Mouse (Mus musculus) CH12.LX (cell line): Measurements from ENCODE around the gene Krt10. TPM values are rescaled to one million over a fixed set of nuclear protein-coding genes. Genes with fewer than 3 reads are reported as not detected.

Experiments used
- DNase-seq: peaks from one replicate; pipeline ENCODE4 v3.0.0-alpha.2; 2013; ENCODE audit errors: extremely low read depth
- H3K27ac ChIP-seq: 2 replicates; pipeline ENCODE4 v1.5.1; 2012; ENCODE audit warnings: low read depth, mild to moderate bottlenecking, control low read depth, moderate library complexity; ENCODE audit not compliant: insufficient read depth
- H3K27me3 ChIP-seq: replicated peaks from 2 replicates; pipeline ENCODE3; 2012; ENCODE audit warnings: inconsistent platforms
- H3K36me3 ChIP-seq, 2 experiments: replicated peaks in 1 of 2; 2 replicates each; pipeline versions ENCODE3 to v1.6.1; 2012; ENCODE audit warnings: inconsistent platforms in 1 of 2, low read length in 1 of 2, mild to moderate bottlenecking in 1 of 2, mixed read lengths in 1 of 2, moderate library complexity in 1 of 2; ENCODE audit not compliant: control insufficient read depth in 1 of 2, insufficient read depth in 1 of 2
- H3K4me1 ChIP-seq, 2 experiments: 2 replicates each; pipeline ENCODE4 v1.6.1; 2012; ENCODE audit warnings: inconsistent platforms in 1 of 2, moderate library complexity in 1 of 2; ENCODE audit not compliant: insufficient read depth in 2 of 2, control insufficient read depth in 1 of 2
- H3K4me2 ChIP-seq: 2 replicates; pipeline ENCODE4 v1.6.1; 2012; ENCODE audit warnings: low read depth, mild to moderate bottlenecking, control low read depth; ENCODE audit not compliant: poor library complexity, insufficient read depth, severe bottlenecking
- H3K4me3 ChIP-seq, 3 experiments: fragments of 150-350 bp in 1 of 3; sonication (generic) in 1 of 3; replicated peaks in 1 of 3; 2 replicates each; pipeline versions ENCODE3 to v1.5.1; 2011 to 2012; ENCODE audit warnings: low read depth in 2 of 3, low read length in 2 of 3, mild to moderate bottlenecking in 2 of 3, moderate library complexity in 2 of 3, control low read depth in 1 of 3, improper control_type of control experiment in 1 of 3, inconsistent platforms in 1 of 3, mixed read lengths in 1 of 3; ENCODE audit not compliant: poor library complexity in 1 of 3
- H3K79me2 ChIP-seq: replicated peaks from 2 replicates; pipeline ENCODE4 v1.6.1; 2012; ENCODE audit warnings: mild to moderate bottlenecking, moderate library complexity; ENCODE audit not compliant: control insufficient read depth, poor library complexity, insufficient read depth, severe bottlenecking; ENCODE audit errors: extremely low read depth
- H3K9ac ChIP-seq: 2 replicates; pipeline ENCODE4 v1.6.1; 2012; ENCODE audit warnings: low read depth, mild to moderate bottlenecking, control low read depth, moderate library complexity; ENCODE audit not compliant: insufficient read depth
- H3K9me3 ChIP-seq: replicated peaks from 2 replicates; pipeline ENCODE3; 2012; ENCODE audit warnings: low read length, inconsistent platforms, mixed read lengths
- BHLHE40 ChIP-seq: IDR thresholded peaks from 2 replicates; pipeline ENCODE4 v1.6.1; 2011; ENCODE audit warnings: mild to moderate bottlenecking, low read depth, low read length, improper control_type of control experiment
- CHD1 ChIP-seq: IDR thresholded peaks from 2 replicates; pipeline ENCODE4 v1.6.1; 2012; ENCODE audit warnings: low read depth, low read length, improper control_type of control experiment, inconsistent platforms
- ELF1 ChIP-seq: IDR thresholded peaks from 2 replicates; pipeline ENCODE4 v1.6.1; 2014; ENCODE audit warnings: low read depth, mild to moderate bottlenecking, inconsistent platforms, low read length, improper control_type of control experiment
- EP300 ChIP-seq: IDR thresholded peaks from 2 replicates; pipeline ENCODE4 v1.6.1; 2011; ENCODE audit warnings: low read length, improper control_type of control experiment
- ETS1 ChIP-seq: conservative IDR thresholded peaks from 2 replicates; pipeline ENCODE4 v1.6.1; 2012; ENCODE audit warnings: low read depth, mild to moderate bottlenecking, inconsistent platforms, low read length, improper control_type of control experiment, moderate library complexity
- GABPA ChIP-seq: IDR thresholded peaks from 2 replicates; pipeline ENCODE4 v1.6.1; 2012; ENCODE audit warnings: low read depth, low read length, improper control_type of control experiment, inconsistent platforms; ENCODE audit not compliant: insufficient replicate concordance
- HCFC1 ChIP-seq: IDR thresholded peaks from 2 replicates; pipeline ENCODE4 v1.6.1; 2012; ENCODE audit warnings: low read depth, mild to moderate bottlenecking, inconsistent platforms, low read length, improper control_type of control experiment
- IRF4 ChIP-seq: IDR thresholded peaks from 2 replicates; pipeline ENCODE4 v1.6.1; 2014; ENCODE audit warnings: low read depth, mild to moderate bottlenecking, inconsistent platforms, low read length, improper control_type of control experiment
- KAT2A ChIP-seq: IDR thresholded peaks from 2 replicates; pipeline ENCODE4 v1.6.1; 2012; ENCODE audit warnings: low read length, improper control_type of control experiment, inconsistent platforms; ENCODE audit not compliant: insufficient replicate concordance
- MAFK ChIP-seq: IDR thresholded peaks from 2 replicates; pipeline ENCODE4 v1.6.1; 2011; ENCODE audit warnings: low read length, improper control_type of control experiment; ENCODE audit not compliant: insufficient replicate concordance
- MAX ChIP-seq: IDR thresholded peaks from 2 replicates; pipeline ENCODE4 v1.6.1; 2011; ENCODE audit warnings: low read length, improper control_type of control experiment
- MAZ ChIP-seq: IDR thresholded peaks from 2 replicates; pipeline ENCODE4 v1.6.1; 2012; ENCODE audit warnings: low read depth, mild to moderate bottlenecking, inconsistent platforms, low read length, improper control_type of control experiment, moderate library complexity
- MXI1 ChIP-seq: IDR thresholded peaks from 2 replicates; pipeline ENCODE4 v1.6.1; 2011; ENCODE audit warnings: mild to moderate bottlenecking, low read depth, low read length, improper control_type of control experiment
- MYC ChIP-seq: IDR thresholded peaks from 2 replicates; pipeline ENCODE4 v1.6.1; 2011; ENCODE audit warnings: low read depth, mild to moderate bottlenecking, improper control_type of control experiment, low read length
- NELFE ChIP-seq: IDR thresholded peaks from 2 replicates; pipeline ENCODE4 v1.6.1; 2011; ENCODE audit warnings: low read depth, low read length, improper control_type of control experiment
- PAX5 ChIP-seq: IDR thresholded peaks from 2 replicates; pipeline ENCODE4 v1.6.1; 2012; ENCODE audit warnings: low read length, inconsistent platforms, mixed read lengths
- POLR2AphosphoS2 ChIP-seq: IDR thresholded peaks from 2 replicates; pipeline ENCODE4 v1.6.1; 2011; ENCODE audit warnings: low read depth, low read length, improper control_type of control experiment
- RCOR1 ChIP-seq: conservative IDR thresholded peaks from 2 replicates; pipeline ENCODE4 v1.6.1; 2012; ENCODE audit warnings: low read depth, mild to moderate bottlenecking, inconsistent platforms, low read length, improper control_type of control experiment
- SIN3A ChIP-seq: IDR thresholded peaks from 2 replicates; pipeline ENCODE4 v1.6.1; 2012; ENCODE audit warnings: low read length, improper control_type of control experiment, inconsistent platforms
- TBP ChIP-seq: conservative IDR thresholded peaks from 2 replicates; pipeline ENCODE4 v1.6.1; 2011; ENCODE audit warnings: low read depth, low read length, improper control_type of control experiment
- TCF12 ChIP-seq: IDR thresholded peaks from 2 replicates; pipeline ENCODE4 v1.6.1; 2014; ENCODE audit warnings: low read depth, mild to moderate bottlenecking, inconsistent platforms, low read length, improper control_type of control experiment
- UBTF ChIP-seq: IDR thresholded peaks from 2 replicates; pipeline ENCODE4 v1.6.1; 2012; ENCODE audit warnings: low read depth, mild to moderate bottlenecking, inconsistent platforms, low read length, improper control_type of control experiment, moderate library complexity
- USF2 ChIP-seq: conservative IDR thresholded peaks from 2 replicates; pipeline ENCODE4 v1.6.1; 2011; ENCODE audit warnings: low read depth, low read length, improper control_type of control experiment
- ZC3H11A ChIP-seq: IDR thresholded peaks from 2 replicates; pipeline ENCODE4 v1.6.1; 2012; ENCODE audit warnings: low read depth, mild to moderate bottlenecking, inconsistent platforms, low read length, improper control_type of control experiment
- dilution Hi-C: fragments of 300-500 bp; cut with MboI; formaldehyde crosslinking; loops from 2 replicates; pipeline ENCODE4 v1.14.3; 2020; ENCODE audit warnings: low sequenced_read_pairs; ENCODE audit not compliant: extremely low pct_unique_long_range_greater_than_20kb, extremely low pct_ligation_motif_present
- in situ Hi-C: fragments of 300-500 bp; cut with MboI; formaldehyde crosslinking; loops from 3 replicates; pipeline ENCODE4 v1.14.3; 2019; ENCODE audit warnings: low sequenced_read_pairs, low pct_ligation_motif_present, low pct_unique_long_range_greater_than_20kb, mixed read lengths
- polyA plus RNA-seq: library from polyadenylated mRNA; unstranded; fragments of >175 nt; gene quantifications from 2 replicates; pipeline ENCODE4 v1.2.1, GENCODE M21; 2012; ENCODE audit warnings: low read depth; ENCODE audit not compliant: insufficient read length
- total RNA-seq, 2 experiments: library from RNA; depleted of rRNA; stranded (reverse); fragments of 300-350 nt in 1 of 2; fragments of >200 nt in 1 of 2; gene quantifications; 2 replicates each; pipeline ENCODE4 v1.2.3; 2012 to 2014

Gene Krt10
- total and polyA plus RNA-seq, 3 experiments: 3.0 to 12.2 (median 9.0) TPM

DNA sequence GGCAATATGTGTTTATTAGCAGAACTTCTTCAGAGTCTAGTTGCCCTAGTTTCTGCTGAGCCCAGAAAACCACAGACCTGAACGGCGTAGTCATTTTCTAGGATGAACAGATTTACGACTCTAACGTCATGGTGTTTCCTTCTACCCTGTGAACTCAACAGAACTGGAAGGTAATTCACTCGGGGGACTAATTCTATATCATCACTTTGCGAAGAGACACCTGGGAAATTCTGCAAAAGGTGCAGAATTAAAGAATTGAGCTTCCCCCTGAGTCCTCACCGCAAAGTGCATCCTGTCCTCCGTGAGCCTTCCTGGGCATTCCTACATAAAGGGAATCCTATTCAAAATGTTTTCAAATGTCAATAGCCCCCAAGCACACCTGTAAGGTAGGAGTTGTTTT is 27.7 kb downstream of the Krt10 start:
- H3K9me3 ChIP-seq: no peaks in the 10 kb centered on the region
- no peak overlapping the region for H3K4me3 ChIP-seq
- dilution Hi-C loops: no loop called here
- no peaks in the 10 kb centered on the region for H3K36me3 ChIP-seq
- H3K4me2 ChIP-seq: no peak overlapping the region
- H3K79me2 ChIP-seq: no peaks in the 10 kb centered on the region
- DNase-seq: no peak
- in situ Hi-C loops: no loop called here
- H3K27me3 ChIP-seq: peaks cover 71% of the 10 kb centered on the region
- H3K4me1 ChIP-seq: peaks cover 5 to 7% of the 10 kb centered on the region in 2 experiments
- TF ChIP-seq EP300 (no peak), MAZ (no peak), TBP (no peak), BHLHE40 (no peak), RCOR1 (no peak), UBTF (no peak), HCFC1 (no peak), ELF1 (no peak), NELFE (no peak), CHD1 (no peak), POLR2AphosphoS2 (no peak), MXI1 (no peak), MAFK (no peak), MYC (no peak), MAX (no peak), ZC3H11A (no peak), IRF4 (no peak), KAT2A (no peak), ETS1 (no peak)
- H3K27ac ChIP-seq: no peak overlapping the region
- H3K9ac ChIP-seq: no peak overlapping the region

GRCm38 (mm10) chr11:99351004-99351403 is 38.2 kb downstream of the Krt10 start, which contains the start of gene Krt27:
TSS of gene Krt27 (minus strand) at chr11:99351104.
- DNase-seq: no peak
- dilution Hi-C loops: no loop called here
- H3K9me3 ChIP-seq: peaks cover 2% of the 10 kb centered on the region
- H3K9ac ChIP-seq: no peak within 1 kb of the TSS
- H3K27ac ChIP-seq: no peak within 1 kb of the TSS
- TF ChIP-seq ZC3H11A (no peak), NELFE (no peak), ELF1 (no peak), POLR2AphosphoS2 (no peak), USF2 (no peak), MAZ (no peak), SIN3A (no peak), EP300 (no peak), PAX5 (no peak), MAX (no peak), GABPA (no peak), TCF12 (no peak)
- H3K79me2 ChIP-seq: no peaks in the 10 kb centered on the region
- H3K27me3 ChIP-seq: peaks cover 86% of the 10 kb centered on the region
- H3K4me2 ChIP-seq: no peak within 1 kb of the TSS
- in situ Hi-C loops: loop anchor here (5.0 kb wide), 1 partner anchor 34 kb away; no protein-coding TSS in a partner anchor
- no peaks in the 10 kb centered on the region for H3K36me3 ChIP-seq
- no peak within 1 kb of the TSS for H3K4me3 ChIP-seq
- H3K4me1 ChIP-seq: peaks cover 0 to 3% of the 10 kb centered on the region in 2 experiments; a peak in 2 of 4 replicates
